Mouse (Mus musculus) CD4-positive helper T cell, adult 2 months (primary cell): Measurements from ENCODE around the gene Car3.

ENCODE experiments used
- DNase-seq: peaks from one replicate; pipeline ENCODE4 v3.0.0-alpha.2; 2012; ENCODE audit warnings: low read depth, missing footprints, low spot score

Gene Car3

GRCm38 (mm10) chr3:14911992-14912582 lies 48.8 kb downstream of the Car3 start:
- DNase-seq = peak; percentile 48

GRCm38 (mm10) chr3:14913774-14914173 lies 50.5 kb downstream of the Car3 start:
- no peak for DNase-seq

- peak; percentile 11 for DNase-seq
Observed at GRCm38 (mm10) chr3:14915355-14915754, 52.0 kb downstream of the Car3 start.

- DNase-seq = no peak
Observed at GRCm38 (mm10) chr3:14917261-14917660, 53.9 kb downstream of the Car3 start.
